Mouse (Mus musculus) midbrain, embryonic 12.5 days (tissue): ENCODE data around the gene Dop1a. TPM values are rescaled to one million over a fixed set of nuclear protein-coding genes. Genes with fewer than 3 reads are reported as not detected.

Experiments
- ATAC-seq: fragments of 200-750 bp; cut with Nextera tagmentation; 2 replicates; pipeline ENCODE4 v1.8.0; 2017; ENCODE audit warnings: low read depth, moderate TSS enrichment, moderate library complexity; ENCODE audit not compliant: low FRiP score
- H3K27ac ChIP-seq: fragments of 300-500 bp; sonication (generic); replicated peaks from 2 replicates; pipeline ENCODE4 v1.5.1; 2016; ENCODE audit warnings: mild to moderate bottlenecking
- H3K27me3 ChIP-seq: fragments of 300-500 bp; sonication (generic); 2 replicates; pipeline ENCODE4 v1.6.1; 2016; ENCODE audit warnings: mild to moderate bottlenecking
- H3K36me3 ChIP-seq: fragments of 300-500 bp; sonication (generic); 2 replicates; pipeline ENCODE4 v1.6.1; 2016
- H3K4me1 ChIP-seq: fragments of 300-500 bp; sonication (generic); 2 replicates; pipeline ENCODE4 v1.6.1; 2016
- H3K4me2 ChIP-seq: fragments of 300-500 bp; sonication (generic); replicated peaks from 2 replicates; pipeline ENCODE4 v1.6.1; 2016; ENCODE audit warnings: mild to moderate bottlenecking, moderate library complexity
- H3K4me3 ChIP-seq: fragments of 300-500 bp; sonication (generic); 2 replicates; pipeline ENCODE4 v1.5.1; 2016; ENCODE audit warnings: mild to moderate bottlenecking
- H3K9ac ChIP-seq: fragments of 300-500 bp; sonication (generic); replicated peaks from 2 replicates; pipeline ENCODE4 v1.6.1; 2016; ENCODE audit warnings: mild to moderate bottlenecking, moderate library complexity
- H3K9me3 ChIP-seq: fragments of 300-500 bp; sonication (generic); 2 replicates; pipeline ENCODE4 v1.6.1; 2016; ENCODE audit warnings: mild to moderate bottlenecking
- WGBS: fragments of 180-500 bp; shearing (Covaris S2); methylation state at CpG from one replicate; pipeline ENCODE4 v1.1.7; 2016; 5-methylcytosine and 5-hydroxymethylcytosine counted together
- polyA plus RNA-seq: library from polyadenylated mRNA; unstranded; fragments of >200 nt; fragmentation: Nextera tagmentation; extraction: Ambion mirVana; gene quantifications from 2 replicates; pipeline ENCODE4 v1.2.1, GENCODE M21; 2016

Dop1a gene
- polyA plus RNA-seq, 1 experiment from 2014 or later: 20.1 TPM

DNA sequence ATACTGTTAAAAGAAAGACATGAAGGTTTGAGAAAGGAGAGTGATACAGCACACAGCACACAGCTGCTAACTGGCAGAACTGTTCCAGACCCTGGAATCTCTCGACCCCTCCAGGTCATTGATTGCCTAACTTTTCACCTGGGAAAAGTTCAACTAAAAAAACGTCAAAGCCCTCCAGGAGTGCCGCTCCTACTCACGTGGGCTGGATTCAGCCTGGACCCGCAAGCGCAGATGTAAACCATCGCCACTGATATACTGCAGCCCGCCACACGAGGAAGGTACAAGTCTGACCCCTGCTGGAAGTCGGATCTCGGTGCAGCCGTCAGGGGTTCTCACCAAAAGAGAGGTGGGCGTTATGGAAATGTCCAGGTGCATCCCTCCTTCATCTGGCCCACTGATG is 15.3 kb upstream of the Dop1a start:
- Histone ChIP-seq H3K9me3 (no peaks in the 10 kb centered on the region), H3K4me3 (no peak overlapping the region), H3K27ac (no peak overlapping the region), H3K36me3 (no peaks in the 10 kb centered on the region), H3K4me2 (peak overlapping the region; percentile 39), H3K9ac (no peak overlapping the region), H3K27me3 (peaks cover 19% of the 10 kb centered on the region), H3K4me1 (peaks cover 8% of the 10 kb centered on the region; the same call in 1 of the 2 replicates)
- WGBS: 1% methylated on average over 13 of the region's 13 CpGs
- ATAC-seq: peak; percentile 77

DNA sequence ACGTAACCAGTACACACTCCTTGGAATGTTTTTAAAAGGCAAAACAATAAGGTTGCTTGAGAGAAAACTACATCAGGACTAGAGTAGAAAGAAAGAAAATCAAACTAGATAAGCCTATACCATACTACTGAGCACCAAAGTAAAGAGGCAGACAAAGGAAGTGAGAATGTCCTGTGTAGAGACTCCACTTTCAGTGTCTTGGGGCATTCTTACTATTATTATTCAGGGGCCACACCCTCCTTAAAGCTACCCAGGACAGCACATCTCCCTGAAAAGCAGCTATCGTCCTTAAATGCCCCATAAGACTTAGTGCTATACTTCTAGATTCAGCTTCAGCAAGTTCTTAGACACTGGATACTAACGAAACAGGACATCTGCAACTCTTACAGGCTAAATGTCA is 13.3 kb upstream of the Dop1a start:
- Histone ChIP-seq H3K36me3 (no peaks in the 10 kb centered on the region), H3K27me3 (peaks cover 4% of the 10 kb centered on the region; the same call in 1 of the 2 replicates), H3K9me3 (no peaks in the 10 kb centered on the region), H3K27ac (no peak overlapping the region), H3K4me2 (no peak overlapping the region), H3K9ac (no peak overlapping the region), H3K4me3 (no peak overlapping the region), H3K4me1 (peaks cover 3% of the 10 kb centered on the region; the same call in 1 of the 2 replicates)
- ATAC-seq: no peak
- 78% methylated on average over 3 of the region's 3 CpGs for WGBS

DNA sequence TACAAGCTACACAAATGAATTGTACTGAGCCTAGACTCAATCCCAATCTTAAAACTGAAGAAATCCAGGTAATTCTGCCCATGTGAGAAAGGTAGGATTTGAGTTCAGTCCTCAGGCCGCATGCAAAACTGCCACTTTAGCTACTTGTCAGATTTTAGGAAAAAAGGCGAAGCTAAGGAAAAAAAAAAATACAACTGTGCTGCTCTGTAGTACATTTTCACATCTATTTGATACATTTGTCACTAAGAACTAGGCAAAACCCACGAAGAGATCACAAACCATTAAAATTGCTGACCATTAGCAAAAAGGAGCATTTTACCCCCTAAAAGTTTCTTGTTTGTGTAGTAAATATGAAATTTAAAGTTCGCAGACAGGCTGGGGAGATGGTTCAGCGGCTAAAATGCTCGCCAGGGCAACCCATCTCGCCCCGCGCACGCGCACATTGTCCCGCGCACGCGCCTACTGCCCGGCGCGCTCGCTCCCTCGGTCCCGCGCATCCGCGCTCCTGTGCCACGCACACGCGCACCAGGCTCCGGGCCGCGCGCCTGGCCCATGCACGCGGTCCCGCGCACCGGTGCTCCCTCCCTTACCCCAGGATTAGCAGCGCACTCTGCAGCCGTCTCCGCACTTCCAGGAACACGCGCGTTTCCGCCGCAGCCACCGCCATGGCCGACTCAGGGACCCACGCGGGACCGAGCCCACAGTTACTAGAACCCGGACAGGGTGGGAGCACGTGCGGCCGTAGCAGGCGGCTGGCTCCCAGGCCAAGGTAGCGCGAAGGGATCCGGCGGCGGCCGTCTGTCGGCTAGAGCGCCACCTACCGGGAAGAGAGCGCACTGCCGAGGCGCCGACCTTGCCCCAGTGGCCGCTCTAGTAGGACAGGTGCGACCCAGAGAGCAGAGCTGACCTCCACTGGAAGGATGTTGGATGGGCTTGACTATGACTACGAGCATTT is 2.5 kb upstream of the Dop1a start, which contains the start of gene Ube2cbp:
Ube2cbp (minus strand) TSS at position 800 of the 955 bp plus-strand sequence.
- Histone ChIP-seq H3K9ac (peak within 1 kb of the TSS; percentile 68), H3K27me3 (peaks cover 10% of the 10 kb centered on the region), H3K4me2 (peak within 1 kb of the TSS; percentile 56), H3K4me3 (peak within 1 kb of the TSS; percentile 70), H3K4me1 (peaks cover 7% of the 10 kb centered on the region; the same call in 1 of the 2 replicates), H3K27ac (peak within 1 kb of the TSS; percentile 71), H3K36me3 (no peaks in the 10 kb centered on the region), H3K9me3 (no peaks in the 10 kb centered on the region)
- peak; percentile 80 for ATAC-seq
- 2% methylated on average over 70 of the region's 70 CpGs for WGBS

DNA sequence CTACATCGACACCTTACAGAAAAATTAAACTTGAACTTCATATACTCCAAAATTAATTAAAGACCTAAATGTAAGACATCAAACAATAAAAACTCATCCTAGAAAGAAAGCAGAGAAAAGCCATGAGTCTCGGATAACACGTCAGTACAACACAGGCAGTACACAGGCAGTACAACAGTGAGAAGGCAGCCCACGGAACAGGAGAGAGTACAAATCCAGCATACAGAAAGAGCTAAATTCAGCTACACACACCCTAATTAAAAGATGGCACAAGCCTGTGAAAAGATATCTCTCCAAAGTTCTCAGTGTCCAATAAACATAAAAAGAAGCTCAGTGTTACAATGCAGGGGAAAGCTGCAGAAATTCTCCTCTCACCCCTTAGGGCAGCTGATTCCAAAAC is 9.0 kb downstream of the Dop1a start:
- Histone ChIP-seq H3K36me3 (no peaks in the 10 kb centered on the region), H3K4me3 (no peak overlapping the region), H3K9ac (no peak overlapping the region), H3K4me2 (no peak overlapping the region), H3K27ac (no peak overlapping the region), H3K9me3 (no peaks in the 10 kb centered on the region), H3K4me1 (no peaks in the 10 kb centered on the region), H3K27me3 (no peaks in the 10 kb centered on the region)
- WGBS: 93% methylated on average over 4 of the region's 4 CpGs
- no peak for ATAC-seq

DNA sequence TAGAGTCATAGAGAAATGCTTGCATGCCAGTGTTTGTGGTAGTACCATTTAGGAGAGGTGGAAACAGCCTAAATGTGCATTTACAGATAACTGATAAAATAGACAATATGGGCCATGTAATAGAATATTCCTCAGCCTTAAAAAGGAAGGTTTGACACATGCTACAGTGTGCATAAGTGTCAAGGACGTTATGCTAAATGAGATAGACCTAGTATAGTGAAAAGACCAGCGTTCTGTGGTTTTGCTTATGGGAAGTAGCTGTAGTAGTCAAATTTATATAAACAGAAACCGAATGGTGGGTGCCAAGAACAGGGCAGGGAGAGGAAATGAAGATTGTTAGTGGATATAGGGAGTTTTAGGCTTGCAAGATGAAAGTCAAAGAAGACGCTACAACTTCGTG is 9.8 kb downstream of the Dop1a start:
- Histone ChIP-seq H3K27ac (no peak overlapping the region), H3K4me2 (no peak overlapping the region), H3K9ac (no peak overlapping the region), H3K4me3 (no peak overlapping the region), H3K36me3 (no peaks in the 10 kb centered on the region), H3K27me3 (no peaks in the 10 kb centered on the region), H3K9me3 (no peaks in the 10 kb centered on the region), H3K4me1 (no peaks in the 10 kb centered on the region)
- no peak for ATAC-seq
- WGBS: 88% methylated on average over 5 of the region's 5 CpGs

DNA sequence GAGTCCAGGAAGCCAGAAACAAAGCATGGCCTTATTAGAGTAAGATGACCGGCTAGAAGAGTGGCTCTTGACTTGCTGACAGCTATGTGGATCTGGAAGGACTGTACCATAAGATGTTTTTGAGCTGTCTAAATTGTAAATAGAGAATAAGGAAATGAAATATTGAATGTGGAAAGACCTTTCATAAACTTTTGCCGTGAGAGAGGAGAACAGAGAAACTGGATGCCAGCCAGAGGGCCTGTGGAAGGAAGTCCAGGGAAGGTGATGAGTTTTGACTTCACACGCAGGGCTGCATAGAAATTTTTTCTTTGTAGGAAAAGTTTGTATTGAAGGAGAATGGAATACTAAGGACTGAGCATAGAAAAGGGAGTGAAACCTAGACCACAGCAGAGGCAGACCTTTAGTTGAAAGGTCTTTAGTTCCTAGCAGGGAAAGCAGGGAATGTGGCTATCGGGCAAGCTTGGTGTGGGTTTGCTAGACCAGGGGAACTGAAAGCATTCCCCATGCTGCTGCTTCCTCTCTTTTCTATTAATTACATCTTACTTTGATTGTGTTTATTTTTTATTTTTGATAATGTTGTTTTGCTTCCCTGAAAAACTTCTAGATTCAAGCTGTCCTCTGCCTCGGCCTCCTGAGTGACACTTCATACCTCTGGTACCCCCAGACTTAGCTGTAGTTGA is 11.6 kb downstream of the Dop1a start:
- Histone ChIP-seq H3K9me3 (no peaks in the 10 kb centered on the region), H3K4me3 (no peak overlapping the region), H3K4me1 (no peaks in the 10 kb centered on the region), H3K9ac (no peak overlapping the region), H3K4me2 (no peak overlapping the region), H3K27ac (no peak overlapping the region), H3K27me3 (no peaks in the 10 kb centered on the region), H3K36me3 (no peaks in the 10 kb centered on the region)
- WGBS: 90% methylated on average over 5 of the region's 5 CpGs
- no peak for ATAC-seq

DNA sequence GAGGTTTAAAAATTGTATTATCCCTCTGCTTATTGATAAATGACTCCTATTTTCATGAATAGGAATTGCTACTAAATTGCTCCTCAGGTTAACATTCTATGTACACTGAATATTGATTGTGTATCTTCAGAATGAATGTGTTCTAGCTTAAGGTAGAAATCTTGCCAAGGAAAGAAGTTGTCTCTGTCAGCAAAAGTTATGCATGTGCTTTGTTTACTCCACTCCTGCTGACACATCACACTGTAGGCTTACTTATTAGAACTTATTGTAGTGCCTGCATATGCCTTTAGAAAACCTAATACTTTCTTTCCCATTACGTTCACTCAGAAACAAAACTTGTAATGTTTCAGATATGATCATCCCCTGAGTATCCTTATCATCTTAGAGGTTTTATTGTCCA is 15.3 kb downstream of the Dop1a start:
- H3K9ac ChIP-seq: no peak overlapping the region
- H3K4me2 ChIP-seq: no peak overlapping the region
- no peak overlapping the region for H3K4me3 ChIP-seq
- WGBS: 86% methylated on average over 1 of the region's 1 CpGs
- no peak overlapping the region for H3K27ac ChIP-seq
- H3K9me3 ChIP-seq: no peaks in the 10 kb centered on the region
- no peak for ATAC-seq
- no peaks in the 10 kb centered on the region for H3K27me3 ChIP-seq
- no peaks in the 10 kb centered on the region for H3K4me1 ChIP-seq
- no peaks in the 10 kb centered on the region for H3K36me3 ChIP-seq

DNA sequence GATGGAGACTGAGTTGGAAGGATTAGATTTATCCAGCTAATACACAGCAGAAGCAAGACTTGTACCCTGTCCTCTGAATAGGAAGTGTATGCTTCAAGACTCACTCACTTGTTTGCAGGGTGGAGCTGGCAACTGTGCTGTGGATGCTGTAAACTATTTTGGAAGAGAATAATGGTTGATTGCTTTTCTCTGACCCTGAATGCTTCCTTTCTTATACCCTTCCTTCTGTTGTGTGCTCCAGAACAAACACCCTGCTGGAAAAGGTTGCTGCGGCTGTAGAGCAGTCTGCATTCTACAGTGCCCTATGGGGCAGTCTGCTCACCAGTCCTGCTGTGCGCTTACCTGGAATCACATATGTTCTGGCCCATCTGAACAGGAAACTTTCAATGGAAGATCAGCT is 24.8 kb downstream of the Dop1a start:
- no peaks in the 10 kb centered on the region for H3K4me1 ChIP-seq
- H3K36me3 ChIP-seq: 0 out of 2 replicates have a peak, but pooled peaks cover 13% of the 10 kb centered on the region
- no peak overlapping the region for H3K4me3 ChIP-seq
- no peak overlapping the region for H3K27ac ChIP-seq
- no peak overlapping the region for H3K4me2 ChIP-seq
- no peak for ATAC-seq
- WGBS: 96% methylated on average over 2 of the region's 2 CpGs
- H3K9me3 ChIP-seq: no peaks in the 10 kb centered on the region
- no peaks in the 10 kb centered on the region for H3K27me3 ChIP-seq
- no peak overlapping the region for H3K9ac ChIP-seq

DNA sequence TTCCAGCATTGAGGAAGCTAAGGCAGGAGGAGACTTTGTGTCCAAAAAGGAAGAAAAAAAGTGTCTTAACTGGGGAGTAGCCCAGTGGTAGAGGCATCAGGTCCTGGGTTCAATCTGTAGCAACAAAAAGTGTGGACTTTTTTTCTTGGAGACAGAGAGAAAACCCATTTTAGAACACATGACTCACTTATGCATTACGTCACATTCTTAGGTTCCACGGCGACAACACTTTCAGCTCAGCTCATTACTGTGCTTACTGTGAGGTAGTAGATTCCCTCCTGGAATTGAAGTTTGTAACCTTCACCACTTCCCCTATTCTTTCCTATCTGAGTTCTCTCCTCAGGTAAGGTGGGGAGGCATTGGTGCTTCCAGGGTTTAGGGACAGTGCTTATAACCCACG is 29.3 kb downstream of the Dop1a start:
- 92% methylated on average over 4 of the region's 4 CpGs for WGBS
- Histone ChIP-seq H3K4me3 (no peak overlapping the region), H3K27ac (no peak overlapping the region), H3K9me3 (no peaks in the 10 kb centered on the region), H3K4me1 (no peaks in the 10 kb centered on the region), H3K27me3 (no peaks in the 10 kb centered on the region), H3K9ac (no peak overlapping the region), H3K4me2 (no peak overlapping the region), H3K36me3 (0 out of 2 replicates have a peak, but pooled peaks cover 24% of the 10 kb centered on the region)
- ATAC-seq: no peak

DNA sequence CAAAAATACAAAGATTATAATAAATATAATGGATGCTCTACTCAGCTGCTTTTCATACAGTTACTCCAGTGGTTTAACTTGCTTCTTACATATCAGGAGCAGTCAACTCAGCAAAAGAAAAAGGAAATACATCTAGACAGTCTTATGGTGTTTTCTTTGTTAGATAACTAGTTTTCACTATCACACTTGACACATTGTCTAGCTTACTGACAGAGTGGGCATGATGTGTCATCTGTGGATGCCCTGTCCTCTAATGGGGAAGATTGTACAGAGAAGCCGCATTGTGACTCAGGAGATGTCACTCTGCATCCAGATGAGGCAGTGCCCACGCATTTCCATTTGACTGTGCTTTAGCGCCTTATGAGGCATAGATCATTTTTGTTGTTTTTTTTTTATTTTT is 32.1 kb downstream of the Dop1a start:
- no peak for ATAC-seq
- H3K4me3 ChIP-seq: no peak overlapping the region
- H3K36me3 ChIP-seq: peaks cover 15% of the 10 kb centered on the region; the same call in 1 of the 2 replicates
- no peak overlapping the region for H3K27ac ChIP-seq
- H3K4me1 ChIP-seq: no peaks in the 10 kb centered on the region
- WGBS: over 99% methylated on average over 3 of the region's 3 CpGs
- no peaks in the 10 kb centered on the region for H3K9me3 ChIP-seq
- no peaks in the 10 kb centered on the region for H3K27me3 ChIP-seq
- H3K9ac ChIP-seq: no peak overlapping the region
- no peak overlapping the region for H3K4me2 ChIP-seq

DNA sequence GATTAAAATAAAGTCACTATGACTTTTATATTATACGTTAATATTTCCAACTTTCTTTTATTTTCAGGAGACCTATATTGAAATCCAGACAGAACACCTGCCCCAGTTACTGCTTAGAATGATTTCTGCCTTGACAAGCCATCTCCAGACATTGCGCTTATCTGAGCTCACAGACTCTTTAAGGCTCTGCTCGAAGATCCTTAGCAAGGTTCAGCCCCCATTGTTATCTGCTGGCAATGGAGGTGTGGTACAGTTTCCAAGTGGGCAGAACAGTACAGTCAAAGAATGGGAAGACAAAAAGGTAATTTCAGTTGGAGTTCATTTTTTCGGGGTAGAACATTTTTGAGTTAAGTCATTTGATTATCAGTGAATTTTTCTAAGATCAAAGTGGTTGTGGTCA is 40.5 kb downstream of the Dop1a start:
- Histone ChIP-seq H3K27me3 (no peaks in the 10 kb centered on the region), H3K4me2 (no peak overlapping the region), H3K27ac (no peak overlapping the region), H3K9me3 (no peaks in the 10 kb centered on the region), H3K4me1 (no peaks in the 10 kb centered on the region), H3K9ac (no peak overlapping the region), H3K4me3 (no peak overlapping the region), H3K36me3 (peaks cover 8% of the 10 kb centered on the region; the same call in 1 of the 2 replicates)
- 89% methylated on average over 4 of the region's 4 CpGs for WGBS
- ATAC-seq: no peak

DNA sequence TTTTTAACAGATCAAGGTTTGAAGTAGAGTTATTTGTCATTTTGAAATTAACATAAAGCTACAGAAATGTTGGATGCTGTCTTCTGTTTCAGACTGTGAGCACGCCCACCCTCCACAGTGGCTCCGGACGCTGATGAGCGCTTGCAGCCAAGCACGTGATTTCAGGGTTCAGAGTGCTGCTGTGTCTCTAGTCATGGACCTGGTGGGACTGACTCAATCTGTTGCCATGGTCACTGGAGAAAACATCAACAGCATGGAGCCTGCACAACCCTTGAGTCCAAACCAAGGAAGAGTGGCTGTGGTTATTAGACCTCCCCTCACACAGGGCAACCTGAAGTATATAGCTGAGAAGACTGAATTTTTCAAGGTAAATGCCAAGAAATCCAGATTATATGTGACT is 46.8 kb downstream of the Dop1a start:
- no peak overlapping the region for H3K4me2 ChIP-seq
- H3K9ac ChIP-seq: no peak overlapping the region
- H3K27ac ChIP-seq: no peak overlapping the region
- no peaks in the 10 kb centered on the region for H3K27me3 ChIP-seq
- H3K4me1 ChIP-seq: no peaks in the 10 kb centered on the region
- peaks cover 30% of the 10 kb centered on the region; the same call in 1 of the 2 replicates for H3K36me3 ChIP-seq
- 84% methylated on average over 5 of the region's 5 CpGs for WGBS
- 0 out of 2 replicates have a peak, but pooled peaks have one; percentile 41 for ATAC-seq
- H3K9me3 ChIP-seq: no peaks in the 10 kb centered on the region
- no peak overlapping the region for H3K4me3 ChIP-seq
